Mouse (Mus musculus): ENCODE data around the gene Card10.
A peak's percentile ranks its signal among the peaks of the same experiment; 100 is the strongest.

Card10 gene

DNA sequence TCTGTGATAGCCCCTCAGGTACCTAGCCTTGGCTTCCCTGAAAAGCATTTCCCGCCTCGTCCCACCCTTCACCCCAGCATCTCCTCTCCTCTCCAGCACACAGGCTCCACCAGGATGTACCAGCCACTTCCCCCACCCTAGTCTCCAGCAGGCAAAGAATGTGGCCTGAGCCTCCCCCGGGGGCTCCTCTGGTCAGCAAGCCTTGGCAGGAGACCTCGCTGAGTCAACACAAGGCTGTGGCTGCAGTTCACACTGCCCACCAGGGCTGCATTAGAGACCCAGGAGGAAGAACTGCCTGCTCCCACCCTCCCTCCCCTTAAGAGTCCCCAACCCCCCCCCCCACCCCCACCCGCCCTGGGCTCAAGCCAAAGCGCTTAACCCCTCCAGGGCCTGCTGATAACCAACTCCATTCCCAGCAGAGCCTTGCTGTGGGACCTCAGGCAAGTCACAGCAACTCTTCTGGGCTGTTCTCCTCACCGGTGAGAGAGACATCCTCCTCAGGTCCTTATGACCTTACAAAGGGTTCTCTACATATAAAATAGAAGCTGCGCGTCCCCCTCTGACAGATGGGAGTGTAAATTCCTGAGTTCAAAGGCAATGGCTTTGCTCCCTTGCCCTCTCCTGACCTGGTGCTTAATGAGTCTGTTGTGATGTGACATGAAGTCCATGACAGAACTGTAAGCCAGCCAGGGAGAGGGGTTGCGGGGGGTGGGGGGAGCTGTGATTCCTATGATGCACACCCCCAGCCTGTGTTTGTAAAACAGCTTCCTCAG lies 31.6 kb upstream of the Card10 start:
- DNase-seq = no peak

DNA sequence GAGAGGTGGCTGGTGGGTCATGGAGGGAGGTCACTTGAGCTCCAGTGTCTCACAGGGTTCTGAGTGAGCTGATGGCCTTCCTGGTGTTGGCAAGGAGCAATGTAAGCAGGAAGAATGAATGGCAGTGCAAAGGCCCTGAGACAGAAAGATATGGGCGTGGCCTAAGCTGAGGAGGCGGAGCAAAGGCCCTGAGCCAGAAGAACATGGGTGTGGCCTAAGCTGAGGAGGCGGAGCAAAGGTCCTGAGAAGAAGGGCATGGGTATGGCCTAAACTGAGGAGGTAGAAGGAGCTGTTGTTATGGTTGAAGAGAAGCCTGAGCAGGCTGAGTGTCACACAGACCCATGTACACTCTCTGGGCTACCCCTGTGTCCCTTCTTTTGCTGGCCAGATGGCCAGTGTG lies 30.7 kb upstream of the Card10 start:
- no peak for DNase-seq

DNA sequence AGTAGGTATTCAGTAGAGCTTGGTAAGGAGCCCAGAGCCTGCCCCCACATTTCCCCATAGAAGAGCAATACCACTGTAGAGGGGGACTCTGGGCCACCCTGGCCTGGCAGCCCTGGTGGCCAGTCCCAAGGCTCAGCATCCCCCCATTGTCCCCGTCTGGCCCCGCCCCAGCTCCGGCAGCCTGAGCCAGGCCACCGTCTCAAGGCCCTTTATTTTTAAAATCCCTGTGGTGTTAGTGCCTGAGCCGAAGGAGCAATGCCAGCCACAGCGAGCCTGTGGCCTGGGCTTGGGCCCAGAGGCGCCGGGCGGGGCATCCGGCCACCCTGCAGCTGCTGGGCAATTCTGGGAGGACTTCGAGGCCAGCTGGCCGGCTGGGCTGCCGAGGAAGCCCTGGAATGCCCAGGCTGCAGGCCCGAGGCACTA lies 29.9 kb upstream of the Card10 start:
- peak; percentile 64 to 77 for DNase-seq

DNA sequence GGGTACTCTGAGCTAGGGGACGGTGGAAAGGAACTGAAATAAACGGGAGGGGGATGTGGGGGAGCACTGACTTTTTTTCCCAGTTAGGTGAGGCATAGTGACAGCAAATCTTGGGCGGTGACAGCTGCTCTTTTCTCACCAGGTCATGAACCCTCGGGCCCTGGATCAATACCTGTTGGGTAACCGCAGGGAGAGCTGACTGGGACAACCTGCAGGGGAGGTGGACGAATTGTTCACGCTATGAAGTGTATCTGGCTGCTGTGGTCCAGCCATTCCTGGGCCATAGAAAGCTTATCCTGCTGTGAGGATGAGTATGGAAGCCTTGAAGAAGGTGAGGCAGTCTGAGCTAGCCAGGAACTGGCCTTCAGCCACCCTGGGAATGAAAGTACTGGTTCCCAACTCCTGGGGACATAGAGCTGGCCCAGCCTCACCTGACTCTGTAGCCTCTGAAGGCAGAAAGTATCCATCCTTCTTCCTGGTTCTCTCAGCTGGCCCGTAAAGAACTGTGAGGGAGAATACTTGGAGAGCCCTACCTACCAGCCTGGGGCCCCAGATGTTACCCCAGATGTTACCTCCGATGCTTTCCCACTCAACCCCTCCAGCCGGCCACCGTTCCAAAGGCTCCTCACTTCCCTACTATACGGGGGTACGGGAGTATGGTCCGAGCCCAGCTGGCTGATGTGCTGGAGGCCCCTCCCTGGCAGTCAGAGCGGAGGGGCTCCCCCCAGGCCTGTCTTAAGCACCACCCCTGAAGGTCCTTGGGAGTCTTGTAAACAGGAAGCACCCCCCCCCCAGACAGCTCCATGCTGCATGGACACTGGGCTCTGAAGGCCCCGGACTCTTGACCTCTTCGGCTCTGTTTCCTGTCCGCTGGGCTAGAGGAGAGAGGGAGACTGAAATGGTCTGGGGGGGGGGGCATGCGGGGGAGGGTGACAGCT lies 29.1 kb upstream of the Card10 start:
- DNase-seq = no peak

DNA sequence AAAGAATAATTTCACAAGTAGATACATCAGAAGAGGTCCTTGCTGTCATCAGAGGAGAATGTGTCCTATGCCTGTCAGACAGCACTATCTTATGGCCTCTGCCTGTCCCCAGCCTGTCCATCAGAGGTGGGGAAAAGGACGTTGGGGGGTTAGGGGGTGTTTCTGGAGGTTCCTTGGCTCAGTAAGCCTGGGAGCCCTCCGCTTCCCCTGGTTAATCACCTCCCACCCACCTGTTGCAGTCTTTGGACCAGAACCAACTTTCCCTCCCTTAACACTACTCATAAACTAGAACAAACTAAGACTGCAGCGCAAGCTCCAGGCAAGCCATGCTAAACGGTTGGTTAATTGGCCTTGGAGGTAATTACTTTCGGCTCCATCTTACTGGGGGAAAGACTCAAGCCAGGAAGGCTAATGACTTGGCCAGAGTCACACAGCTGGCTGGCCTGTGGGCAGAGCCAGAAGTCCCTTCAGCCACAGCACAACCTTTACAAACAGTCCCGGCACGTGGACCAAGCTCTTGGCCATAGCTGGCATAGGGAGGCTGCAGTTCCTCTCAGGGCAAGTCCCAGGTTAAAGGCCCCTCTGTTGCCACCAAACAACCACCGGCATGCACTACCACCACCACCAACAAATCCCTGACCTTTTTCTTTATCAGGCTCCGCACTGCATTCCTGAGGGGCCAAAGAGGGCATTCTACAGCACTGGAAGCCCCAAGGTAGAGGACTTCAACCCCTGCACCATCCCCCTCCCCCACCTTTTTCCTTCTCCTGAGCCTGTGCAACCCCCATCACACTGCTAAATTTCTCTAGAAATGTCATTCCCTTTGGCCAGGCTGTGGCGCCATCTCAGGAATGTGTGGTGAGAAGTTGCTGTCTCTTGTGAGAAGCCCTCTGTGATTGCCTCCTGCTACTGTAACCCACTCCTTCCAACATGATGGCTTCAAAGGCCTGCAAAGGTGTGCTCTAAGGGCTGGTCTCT lies 28.2 kb upstream of the Card10 start:
- DNase-seq = no peak

DNA sequence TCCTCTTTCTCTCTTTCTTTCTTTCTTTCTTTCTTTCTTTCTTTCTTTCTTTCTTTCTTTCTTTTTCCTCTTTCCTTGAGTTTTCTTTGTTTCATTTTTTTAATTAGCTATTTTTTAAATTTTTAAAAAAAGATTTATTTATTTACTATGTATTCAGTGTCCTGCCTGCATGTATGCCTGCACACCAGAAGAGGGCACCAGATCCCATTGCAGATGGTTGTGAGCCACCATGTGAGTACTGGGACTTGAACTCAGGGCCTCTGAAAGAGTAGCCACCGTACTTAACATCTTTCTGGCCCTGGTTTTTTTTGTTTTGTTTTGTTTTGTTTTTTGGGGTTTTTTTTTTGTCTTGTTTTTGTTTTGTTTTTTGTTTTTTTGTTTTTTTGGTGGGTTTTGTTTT lies 26.8 kb upstream of the Card10 start:
- DNase-seq = no peak

DNA sequence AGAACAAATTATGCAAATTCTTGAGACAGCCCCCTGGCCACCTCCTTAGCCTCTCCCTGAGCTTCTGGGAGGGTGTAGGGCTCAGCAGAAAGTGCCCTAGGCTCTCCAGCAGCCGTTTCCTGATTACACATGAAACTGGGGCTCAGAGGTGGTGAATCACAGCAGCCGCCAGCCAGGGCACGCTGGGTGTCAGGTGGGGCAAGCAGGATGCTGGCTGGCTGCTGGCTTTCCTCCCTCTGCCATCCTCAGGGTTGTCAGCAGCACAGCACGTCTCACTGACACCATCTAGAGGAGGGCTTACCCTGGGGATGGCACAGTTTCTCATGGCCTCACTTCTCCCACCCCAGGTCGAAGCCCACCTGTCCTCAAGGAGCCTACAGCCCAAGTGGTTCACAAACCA lies 25.5 kb upstream of the Card10 start:
- DNase-seq = no peak

DNA sequence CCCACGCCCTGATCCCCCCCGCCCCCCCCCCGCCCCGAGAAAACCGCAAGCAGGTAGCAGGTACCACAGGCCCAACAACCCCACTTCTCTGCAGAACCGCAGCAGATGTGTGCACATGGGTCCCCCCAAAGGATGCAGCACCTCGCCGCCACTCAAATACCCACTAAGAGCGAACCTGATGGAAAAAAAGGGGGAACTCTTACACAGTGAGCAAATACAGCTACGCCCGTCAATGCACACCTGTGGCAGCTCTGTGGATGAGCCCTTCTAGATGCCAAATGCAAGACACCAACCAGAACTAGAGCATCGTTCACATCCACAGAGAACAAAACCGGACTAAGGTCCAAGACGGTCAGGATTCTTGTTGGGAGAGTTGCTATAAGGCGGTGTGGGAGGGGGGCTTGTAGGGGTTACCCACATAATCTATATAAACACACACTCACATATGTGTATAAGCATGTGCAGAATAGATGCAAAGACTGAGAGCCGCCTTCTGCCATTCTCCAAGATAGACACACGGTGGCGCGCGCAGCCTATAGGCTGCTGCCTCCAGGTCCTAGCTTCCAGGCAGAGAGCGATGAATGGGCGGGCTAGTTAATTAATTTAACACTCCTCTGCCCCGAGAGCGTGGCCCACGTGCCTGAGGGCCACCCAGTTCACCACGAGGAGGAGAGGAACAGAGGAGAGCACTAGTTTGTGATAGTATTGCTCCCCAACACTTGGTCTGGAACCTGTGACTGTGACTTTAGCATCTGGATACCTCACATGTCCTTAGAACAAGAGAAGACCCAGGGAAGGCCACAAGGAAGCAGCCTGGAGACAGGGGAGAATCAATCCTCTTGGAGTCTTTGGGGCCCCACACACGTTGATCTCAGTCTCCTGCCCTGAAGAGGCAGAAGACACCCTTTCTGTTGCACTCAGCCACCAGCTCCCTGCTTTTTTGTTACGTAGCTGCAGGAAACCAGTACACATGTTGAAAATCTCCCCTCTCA lies 23.7 kb upstream of the Card10 start:
- peak; percentile 73 to 85 for DNase-seq

DNA sequence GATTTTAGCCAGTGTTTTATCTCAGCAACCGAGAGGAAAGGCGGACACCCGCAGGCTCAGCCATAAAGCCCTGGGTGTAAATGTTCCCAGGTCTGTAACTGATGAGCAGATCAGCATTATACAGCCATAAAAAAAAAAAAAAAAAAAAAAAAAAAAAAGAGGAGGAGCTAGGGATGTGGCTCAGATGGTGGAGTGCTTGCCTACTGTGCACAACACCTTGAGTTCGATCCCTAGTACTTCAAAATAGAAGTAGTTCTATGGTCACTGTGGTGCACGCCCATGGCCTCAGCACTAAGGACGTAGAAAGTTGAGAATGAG lies 13.2 kb upstream of the Card10 start:
- DNase-seq = no peak

DNA sequence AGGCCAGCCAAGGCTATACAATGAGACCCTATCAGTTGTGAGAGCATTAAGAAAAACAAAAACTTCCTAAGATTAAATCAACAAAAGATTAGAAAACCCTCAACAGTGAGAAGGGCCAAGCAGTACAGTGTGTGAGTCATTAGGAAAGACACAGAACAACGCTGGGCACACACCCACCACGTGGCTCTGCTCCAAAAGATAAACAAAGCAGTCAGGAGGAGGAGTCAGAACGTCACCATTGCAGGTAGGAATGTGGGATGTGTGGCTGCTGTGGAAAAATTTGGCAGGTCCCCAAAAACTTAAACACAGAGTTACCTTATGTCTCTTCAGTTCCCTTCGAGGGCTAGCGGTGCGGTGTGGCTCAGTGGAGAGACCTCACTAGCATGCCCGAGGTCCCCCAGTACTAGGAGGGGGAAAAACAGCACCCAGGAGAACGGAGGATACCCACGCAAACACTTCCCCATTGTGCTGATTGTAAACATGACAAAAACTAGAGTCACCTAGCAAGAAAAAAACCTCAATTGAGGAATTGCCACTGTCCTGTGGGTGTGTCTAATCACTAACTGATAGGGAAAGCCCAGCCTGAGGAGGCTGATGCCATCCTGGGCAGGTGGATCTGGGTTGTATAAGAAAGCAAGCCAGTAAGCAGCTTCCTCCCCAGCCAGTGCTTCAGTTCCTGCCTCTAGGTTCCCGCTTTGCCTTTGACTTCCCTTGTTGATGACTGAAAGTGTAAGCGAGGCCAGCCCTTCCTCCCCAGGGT lies 12.7 kb upstream of the Card10 start:
- DNase-seq = no peak

DNA sequence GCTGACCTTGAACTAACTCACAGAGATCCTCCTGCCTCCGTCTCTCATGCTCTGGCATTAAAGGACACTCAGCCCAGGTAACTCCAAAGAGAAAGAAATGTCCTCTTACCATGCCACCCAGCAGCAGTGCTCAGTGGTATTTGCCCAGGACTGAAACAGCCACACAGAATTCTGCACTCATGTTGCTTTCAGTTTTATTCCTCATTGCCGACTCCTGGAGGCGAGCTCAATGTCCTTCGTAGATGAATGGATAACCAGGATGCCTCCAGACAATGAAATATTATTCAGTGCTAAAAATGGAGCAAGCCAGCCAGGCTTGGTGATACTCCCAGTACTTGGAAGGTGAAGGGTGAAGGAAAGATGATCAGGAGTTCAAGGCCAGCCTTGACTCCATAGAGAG lies 10.8 kb upstream of the Card10 start:
- DNase-seq = no peak

DNA sequence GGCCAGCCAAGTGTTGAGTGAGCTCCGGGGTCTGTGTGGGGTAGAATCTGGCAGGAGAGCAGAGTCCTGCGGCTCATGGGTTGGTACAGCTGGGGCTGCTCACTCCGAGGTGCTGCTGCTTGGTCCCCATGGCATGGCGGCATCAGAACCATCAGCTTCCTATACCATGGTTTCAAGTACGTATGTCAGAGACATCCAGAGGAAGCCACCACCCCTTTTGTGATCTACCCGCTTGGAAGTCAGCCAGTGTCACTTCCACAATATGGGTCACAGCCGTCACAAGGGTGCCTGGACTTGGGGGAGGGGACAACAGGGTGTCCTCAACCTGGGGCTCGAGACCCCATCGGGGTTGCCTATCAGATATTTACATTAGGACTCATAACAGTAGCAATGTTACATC lies 7.3 kb upstream of the Card10 start:
- no peak for DNase-seq

DNA sequence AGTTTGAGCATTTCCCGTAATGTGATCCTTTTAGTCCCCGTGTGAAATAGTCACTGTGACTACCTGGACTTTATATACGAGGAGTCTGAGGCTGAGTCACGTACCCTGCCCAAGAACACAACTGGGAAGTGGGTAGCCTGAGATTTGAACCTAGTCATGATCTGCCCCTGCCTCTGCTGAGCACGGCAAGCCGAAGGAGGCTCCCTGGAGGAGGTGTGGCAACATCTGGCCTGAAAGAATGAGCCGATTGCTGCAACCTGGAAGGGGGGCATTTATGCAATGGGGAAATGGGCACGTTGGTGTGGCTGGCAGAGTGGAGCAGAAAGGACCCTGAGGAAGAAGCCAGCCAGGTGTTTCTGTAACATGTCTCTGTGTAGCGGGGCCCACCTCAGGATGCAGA lies 6.9 kb upstream of the Card10 start:
- no peak for DNase-seq

DNA sequence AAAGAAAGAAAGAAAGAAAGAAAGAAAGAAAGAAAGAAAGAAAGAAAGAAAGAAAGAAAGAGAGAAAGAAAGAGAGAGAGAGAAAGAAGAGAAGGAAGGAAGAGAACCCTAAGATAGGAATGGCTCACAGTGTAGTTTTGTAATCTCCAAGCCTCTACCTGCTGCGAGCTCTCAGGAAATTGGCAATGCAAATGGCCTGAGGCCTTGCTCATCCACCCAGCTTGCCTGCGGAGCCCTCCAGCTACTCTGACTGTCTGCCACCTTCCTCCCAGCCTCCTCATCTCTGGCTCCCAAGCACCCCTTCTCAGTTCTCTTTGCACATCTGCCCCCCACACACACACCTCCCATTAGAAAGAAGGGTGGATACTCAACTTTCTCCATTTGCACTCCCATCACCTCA lies 6.1 kb upstream of the Card10 start:
- no peak for DNase-seq

DNA sequence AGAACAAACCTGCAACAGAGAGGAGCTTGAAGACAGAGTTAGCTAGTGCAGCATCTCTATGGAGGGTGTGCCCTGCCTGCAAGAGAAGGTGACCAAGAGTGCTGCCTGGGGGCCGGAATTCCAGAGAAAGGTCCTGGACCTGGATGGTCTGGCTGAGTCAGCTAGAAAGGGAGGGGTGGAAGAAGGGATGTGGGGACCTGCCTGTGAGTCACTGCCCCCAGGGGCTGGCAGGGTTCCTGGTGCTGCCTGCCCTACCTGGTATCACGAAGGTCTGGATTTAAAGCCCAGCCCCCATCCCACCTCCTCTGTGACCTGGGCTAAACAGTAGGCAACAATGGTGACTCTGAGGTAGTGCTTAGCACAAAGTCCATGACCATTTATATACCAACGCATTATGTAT lies 4.3 kb upstream of the Card10 start:
- DNase-seq = peak in 1 of 2 experiments; percentile 57

DNA sequence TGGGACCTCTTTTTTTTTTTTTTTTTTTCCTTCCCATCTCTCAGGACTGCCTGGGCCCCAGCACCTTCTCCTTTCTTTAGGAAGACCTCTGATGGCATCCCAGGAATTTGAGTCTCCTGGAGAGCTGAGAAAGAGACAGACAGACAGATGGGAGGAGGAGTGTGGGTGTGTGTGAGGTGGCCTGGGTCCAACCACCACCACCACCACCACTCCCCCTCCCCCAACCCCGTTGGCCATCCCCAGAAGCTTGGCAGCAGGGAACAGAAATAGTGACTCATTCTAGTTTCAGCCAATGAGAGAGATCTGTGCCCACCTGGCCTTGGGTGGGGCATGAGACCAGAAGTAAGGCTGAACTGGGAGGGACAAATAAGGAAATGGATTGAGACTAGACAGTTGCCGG lies 3.8 kb upstream of the Card10 start:
- peak in 1 of 2 experiments; percentile 23 for DNase-seq

DNA sequence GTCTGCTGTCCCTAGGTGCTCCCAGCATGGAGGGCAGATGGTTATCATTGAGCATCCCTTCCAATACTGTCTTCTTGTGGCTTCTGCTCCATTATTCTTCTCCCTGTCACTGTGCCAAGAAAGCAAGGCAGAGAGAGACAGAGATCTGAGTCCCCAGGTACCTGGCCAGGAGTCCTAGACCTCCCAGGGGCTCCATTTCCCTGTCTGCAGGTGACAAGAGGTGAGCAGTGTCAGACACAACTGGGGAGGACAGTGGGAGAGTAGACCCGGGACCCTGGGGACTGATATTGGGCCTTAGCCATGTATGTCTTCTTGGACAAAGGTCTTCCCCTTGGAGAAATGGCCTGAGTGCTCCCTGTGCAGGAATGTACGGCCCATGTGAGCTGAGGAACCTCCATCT lies 2.5 kb upstream of the Card10 start:
- DNase-seq = no peak

DNA sequence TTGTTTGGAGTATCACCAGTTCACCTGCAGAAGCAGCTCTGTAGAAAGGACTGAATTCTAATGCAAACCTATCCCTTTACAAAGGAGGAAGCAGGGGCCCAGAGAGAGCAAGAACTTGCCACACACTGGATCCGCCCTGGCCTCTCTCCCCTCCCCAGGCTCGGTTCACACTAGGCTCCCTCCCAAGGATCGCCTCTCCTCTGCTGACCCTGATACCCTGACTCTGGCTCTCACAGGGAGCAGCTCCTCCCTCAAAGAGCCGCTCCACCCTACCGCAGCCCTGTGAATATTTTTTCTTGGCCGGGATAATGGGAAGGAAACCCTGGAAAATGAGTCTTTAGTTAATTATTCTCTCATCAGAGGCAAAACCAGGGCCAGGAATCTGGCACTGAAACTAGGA lies 1.5 kb upstream of the Card10 start:
- DNase-seq = no peak

DNA sequence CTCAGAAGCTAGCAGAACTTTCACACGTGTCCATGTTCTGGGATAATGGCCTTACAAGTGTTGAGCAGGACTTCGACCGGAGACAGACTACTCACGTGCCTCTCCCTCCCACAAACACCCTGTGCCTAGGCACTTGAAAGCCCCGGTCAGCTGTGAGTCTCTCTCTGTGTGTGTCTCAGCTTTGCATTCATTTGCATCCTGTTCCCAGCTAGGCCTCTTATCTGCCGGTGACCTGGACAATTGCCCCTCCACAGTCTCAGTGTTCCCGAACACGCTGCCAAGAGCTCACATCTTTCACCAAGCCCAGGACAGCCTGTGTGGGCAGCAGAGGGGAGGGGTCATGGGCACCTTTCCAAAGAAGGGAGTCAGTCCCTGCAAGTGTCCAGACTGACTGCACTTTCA lies 658 bp upstream of the Card10 start:
- DNase-seq = peak in 1 of 2 experiments; percentile 30

DNA sequence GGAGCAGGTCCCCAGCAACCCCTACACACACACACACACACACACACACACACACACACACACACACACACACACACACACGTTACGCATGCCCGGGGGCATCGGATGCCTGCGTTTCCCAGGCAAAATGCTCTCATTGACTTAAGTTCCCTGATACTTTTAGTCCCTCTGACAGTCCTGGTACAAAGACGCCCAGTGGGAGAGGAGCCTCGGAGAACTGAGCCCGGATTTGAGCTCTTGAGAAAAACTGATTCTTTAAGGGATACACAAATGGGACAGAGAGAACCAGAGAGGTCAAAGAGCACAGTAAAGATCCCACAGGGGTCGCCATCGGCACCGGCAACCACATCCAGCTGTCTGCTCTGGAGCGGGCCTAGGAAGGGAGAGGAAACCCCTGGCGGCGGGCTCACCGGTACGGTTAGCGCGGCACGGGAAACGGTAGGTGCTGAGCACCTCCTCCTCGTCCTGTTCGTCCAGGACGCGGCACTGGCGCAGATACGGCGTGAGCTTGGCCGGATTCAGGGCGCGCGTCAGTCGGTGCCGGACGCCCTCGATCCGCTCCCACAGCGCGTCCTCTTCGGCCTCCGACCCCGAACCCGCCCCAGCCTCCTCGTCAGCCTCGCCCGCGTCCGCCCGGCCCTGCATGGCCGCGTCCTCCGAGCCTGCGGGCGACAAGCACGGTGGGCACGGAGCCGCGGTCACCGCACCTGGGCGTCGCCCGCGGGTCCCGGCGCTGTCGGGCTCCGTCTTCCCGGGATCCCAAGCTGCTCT lies 686 bp downstream of the Card10 start:
- DNase-seq = peak in 1 of 2 experiments; percentile 21
